Mouse (Mus musculus) cerebellum, adult 9-10 months (tissue): Measurements from ENCODE around the gene Chmp2a.
"Not testable (repeated sequence)": the region's sequence is repeated elsewhere in the genome, so short reads cannot be mapped to it uniquely, and the experiment has no call there.

Source experiments
- DNase-seq: peaks from one replicate; pipeline ENCODE4 v3.0.0; 2022

Chmp2a gene

DNA sequence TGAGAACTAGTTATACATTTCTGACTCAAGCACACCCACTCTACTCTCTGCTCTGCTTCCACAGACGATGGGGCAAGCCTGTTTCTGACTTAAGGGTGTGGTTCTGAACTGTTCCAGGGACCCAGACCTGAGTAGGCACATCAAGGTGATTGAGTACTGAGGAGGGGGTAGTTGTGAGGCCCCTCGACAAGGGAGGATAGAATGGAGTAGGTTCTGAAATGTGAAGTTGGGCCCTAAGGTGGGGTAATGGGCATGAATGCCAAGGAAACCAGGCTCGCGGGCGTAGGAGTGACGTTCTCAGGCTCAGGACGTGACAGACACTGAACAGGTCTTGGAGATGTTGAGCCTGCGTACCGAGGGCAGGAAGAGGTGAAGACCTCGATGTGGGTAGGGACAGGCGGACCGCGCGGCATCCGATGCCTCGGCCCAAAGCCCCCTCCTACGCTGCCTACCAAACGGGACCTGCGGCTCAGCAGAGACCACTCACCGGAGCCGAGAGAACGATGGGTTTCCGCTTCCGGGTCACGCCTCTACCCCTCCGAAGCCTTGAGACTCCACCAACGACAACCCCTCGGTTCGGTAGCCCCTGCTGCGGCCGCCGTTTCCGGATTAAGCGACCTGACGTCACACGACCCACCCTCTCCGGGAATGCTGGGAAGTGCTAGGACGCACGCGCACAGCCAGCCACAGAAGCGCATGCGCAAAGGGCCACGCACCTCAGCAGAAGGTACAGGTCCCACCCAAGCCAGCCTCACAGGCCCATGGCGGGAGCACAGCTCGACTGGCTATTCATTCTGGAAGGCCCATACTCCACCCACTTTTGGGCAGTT lies at the start of gene Chmp2a:
Gene Chmp2a, minus strand, starts transcription at position 660 of the 830 bp plus-strand sequence.
- peak; percentile 97 for DNase-seq

DNA sequence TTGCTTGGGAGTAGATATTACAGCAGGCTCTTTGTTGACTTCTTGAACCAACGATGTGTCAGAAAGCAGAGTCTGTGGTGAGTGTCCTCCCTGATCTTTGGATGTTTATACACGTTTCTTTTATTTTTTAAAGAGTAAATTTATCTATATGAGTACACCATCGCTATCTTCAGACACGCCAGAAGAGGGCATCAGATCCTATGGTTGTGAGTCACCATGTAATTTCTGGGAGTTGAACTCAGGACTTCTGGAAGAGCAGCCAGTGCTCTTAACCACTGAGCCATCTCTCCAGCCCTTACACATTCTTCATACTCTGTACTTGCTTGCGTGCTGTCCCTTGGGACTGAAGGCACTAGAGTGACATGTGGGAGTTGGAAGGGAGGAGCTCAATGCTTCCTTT lies 37.7 kb upstream of the Chmp2a start:
- DNase-seq = no peak

DNA sequence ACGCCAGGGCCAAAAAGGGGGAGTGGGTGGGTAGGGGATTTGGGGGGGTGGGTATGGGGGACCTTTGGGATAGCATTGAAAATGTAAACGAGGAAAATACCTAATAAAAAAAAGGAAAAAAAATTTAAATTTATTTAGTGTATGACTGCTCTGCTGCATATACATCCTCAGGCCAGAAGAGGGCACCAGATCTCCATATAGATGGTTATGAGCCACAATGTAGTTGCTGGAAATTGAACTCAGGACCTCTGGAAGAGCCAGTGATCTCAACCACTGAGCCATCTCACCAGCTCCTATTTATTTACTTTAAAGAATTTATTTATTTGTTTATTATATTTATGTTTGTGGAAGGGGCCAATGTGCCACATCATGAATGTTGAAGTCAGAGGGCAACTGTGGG lies 28.8 kb upstream of the Chmp2a start:
- DNase-seq = not testable (repeated sequence)

DNA sequence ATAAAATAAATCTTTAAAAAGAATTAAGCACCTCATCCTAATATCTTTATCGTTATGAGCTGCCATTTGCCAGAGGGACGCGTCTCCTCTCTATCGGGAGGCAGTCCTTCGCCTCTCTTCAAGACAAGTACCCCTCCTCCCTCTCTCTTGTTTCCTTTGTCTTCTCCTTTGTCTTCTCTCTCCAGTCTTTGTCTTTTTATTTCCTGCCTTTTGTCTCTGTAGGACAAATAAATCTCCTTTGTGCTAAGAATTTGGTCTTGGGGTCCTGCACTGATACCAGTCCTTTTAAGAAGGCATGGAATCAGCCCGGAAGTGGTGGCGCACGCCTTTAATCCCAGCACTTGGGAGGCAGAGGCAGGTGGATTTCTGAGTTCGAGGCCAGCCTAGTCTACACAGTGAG lies 24.9 kb upstream of the Chmp2a start:
- DNase-seq = no peak

DNA sequence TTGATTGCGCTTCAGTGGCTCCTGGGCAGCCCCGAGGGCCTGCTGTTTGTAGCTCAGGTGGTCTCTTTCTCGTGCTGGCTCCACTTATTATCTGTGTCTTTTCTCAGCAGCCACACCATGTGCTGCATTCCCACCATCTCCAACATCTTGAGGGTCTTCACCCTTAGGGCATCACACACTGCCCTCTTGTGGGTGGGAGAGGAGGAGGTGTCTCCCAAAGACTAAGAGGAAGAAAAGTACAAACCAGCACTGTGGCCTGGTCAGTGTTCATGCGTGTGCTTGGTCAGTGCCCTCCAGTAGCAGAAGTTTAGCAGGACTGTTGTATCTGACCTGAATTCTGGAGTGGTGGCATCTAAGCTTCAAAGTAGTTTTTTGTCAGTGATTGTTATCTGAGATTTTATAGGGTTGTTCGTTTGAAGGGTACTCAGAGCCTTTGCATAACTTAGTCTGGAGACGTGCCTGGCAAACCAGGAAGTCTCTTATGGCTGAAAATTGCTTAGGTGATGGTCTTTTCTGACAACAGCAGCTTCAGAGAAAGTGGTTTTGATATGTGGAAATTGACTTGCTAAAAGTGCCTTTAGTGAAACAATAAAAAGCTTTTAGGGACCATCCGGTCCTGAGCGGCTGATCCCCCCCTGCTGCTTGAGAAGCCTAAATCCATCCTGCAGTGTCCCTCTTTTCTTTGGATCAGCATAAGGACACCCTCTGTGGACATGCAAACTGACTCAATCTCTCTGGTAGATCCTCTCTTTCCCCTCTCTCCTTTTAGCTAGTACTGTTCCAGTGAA lies 22.5 kb upstream of the Chmp2a start:
- peak; percentile 11 for DNase-seq

DNA sequence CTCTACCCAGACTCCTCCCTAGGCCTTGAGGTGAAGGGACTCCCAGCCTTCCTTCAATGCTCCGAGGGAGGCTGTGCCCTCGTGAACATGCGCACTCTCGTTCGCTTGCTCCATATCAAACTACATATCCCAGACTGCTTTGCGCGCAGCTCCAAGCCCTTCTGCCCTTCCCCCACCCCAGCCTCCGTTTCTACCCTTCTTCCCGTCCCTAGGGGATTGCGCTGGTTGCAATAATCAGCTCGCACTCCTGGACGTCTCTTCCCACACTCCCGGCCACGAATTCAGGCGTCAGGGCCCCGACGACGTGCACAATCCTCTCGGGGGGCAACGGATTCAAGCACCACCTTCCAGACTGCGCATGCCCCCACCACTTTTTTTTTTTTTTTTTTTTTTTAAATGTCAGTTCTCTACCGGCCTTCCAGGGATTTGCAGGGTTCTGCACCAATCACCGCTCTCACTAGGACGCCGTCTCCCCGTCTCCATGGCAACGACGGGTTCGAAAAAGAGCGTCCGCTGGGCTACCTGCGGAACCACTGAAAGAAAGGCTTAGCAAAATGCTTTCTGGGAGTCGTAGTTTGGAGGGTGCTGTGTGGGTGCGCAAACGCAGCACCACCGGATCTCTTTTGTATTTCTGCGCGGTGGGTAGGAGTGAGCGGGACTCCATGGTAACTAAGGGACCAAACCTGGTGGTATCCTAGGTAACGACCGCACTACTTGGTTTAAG lies 19.8 kb upstream of the Chmp2a start, which contains the start of gene Mzf1:
Gene Mzf1, minus strand, starts transcription at position 478 of the 724 bp plus-strand sequence.
- peak; percentile 98 for DNase-seq

DNA sequence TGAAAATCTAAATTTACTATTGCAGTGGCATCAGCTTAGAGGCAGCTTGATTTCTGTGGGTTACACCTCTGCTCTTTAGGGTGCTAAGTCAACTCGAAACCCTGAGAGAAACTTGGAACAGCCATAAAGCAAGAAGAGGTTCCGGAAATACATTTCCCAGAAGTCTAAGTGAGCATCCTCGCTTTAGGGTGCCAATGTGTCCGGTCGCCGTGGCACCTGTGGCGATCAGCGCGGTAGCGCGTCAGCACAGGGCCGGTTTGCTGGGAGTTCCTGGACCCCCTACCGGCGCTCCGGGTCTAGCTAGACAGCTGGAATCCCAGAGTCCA lies 19.3 kb upstream of the Chmp2a start:
- DNase-seq = no peak

DNA sequence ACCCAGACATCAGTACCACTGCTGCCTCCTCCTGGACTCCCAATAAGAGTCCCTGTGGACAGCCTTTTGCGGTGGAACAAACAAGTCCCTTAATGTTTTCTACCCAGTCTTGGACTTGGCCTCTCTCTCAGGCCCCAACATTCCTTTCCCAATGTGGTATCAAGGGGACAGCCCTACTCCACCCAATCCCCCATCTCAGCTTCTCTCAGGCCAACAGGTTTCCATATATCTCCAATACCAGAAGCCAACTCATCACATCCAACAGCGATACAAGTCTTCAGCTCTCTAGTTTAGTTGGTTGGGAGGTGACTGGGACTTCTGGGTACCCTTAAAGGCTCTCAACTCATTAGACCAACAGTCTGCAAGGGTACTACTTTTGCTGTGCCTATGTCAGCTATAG lies 18.9 kb upstream of the Chmp2a start:
- no peak for DNase-seq

DNA sequence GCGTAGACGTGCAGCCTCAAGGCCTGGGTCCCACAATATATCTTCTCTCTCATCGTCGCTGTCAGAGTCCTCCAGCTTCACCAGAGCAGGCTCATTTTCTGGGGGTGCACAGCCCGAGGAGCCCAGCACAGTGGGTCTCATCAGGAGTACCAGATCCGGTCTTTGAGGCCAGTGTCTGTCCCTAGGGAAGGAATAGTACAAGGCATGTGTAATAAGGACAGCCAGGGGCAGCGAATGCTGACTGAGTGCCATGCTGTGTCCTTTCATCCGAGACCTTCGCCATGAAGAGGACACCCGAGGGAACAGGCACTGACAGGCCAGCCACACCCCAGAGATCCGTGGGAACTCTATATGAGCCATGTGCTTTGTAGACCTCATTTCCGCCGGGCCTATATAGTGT lies 18.4 kb upstream of the Chmp2a start:
- peak; percentile 67 for DNase-seq

DNA sequence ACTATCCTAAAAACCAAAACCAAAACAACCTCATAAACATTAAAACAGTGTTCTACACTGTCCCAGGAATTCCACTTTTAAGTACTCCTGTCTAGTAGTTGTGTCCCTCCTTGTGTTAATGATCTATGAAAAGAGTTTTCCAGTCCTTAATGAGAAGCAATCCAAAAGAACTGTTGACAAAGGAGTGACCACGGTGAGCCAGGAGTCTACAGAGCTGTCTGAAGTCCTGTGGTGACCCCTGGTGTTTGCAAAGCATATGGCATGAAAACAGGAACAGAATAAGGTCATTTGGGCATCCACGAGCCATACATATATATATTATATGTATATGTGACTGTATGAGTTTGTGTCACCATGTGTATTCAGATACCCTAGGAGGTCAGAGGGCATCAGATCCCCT lies 11.5 kb upstream of the Chmp2a start:
- DNase-seq = peak; percentile 82

DNA sequence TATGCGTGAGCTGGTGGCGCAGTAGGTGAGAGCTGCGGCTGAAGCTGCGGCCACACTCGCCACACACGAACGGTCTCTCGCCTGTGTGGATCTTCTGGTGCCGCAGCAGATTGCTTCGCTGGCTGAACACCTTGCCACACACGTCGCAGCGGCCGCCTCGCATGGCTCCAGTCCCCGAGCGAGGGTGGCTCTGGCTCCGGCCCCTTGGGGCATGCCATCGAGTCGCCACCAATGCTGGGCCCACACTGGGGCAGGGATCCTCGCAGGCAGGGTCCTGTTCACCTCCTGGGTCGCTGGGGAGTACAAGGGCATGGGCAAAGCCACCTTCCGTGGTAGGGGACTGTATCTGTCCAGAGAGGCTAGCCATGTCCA lies 9.6 kb upstream of the Chmp2a start:
- DNase-seq = no peak

DNA sequence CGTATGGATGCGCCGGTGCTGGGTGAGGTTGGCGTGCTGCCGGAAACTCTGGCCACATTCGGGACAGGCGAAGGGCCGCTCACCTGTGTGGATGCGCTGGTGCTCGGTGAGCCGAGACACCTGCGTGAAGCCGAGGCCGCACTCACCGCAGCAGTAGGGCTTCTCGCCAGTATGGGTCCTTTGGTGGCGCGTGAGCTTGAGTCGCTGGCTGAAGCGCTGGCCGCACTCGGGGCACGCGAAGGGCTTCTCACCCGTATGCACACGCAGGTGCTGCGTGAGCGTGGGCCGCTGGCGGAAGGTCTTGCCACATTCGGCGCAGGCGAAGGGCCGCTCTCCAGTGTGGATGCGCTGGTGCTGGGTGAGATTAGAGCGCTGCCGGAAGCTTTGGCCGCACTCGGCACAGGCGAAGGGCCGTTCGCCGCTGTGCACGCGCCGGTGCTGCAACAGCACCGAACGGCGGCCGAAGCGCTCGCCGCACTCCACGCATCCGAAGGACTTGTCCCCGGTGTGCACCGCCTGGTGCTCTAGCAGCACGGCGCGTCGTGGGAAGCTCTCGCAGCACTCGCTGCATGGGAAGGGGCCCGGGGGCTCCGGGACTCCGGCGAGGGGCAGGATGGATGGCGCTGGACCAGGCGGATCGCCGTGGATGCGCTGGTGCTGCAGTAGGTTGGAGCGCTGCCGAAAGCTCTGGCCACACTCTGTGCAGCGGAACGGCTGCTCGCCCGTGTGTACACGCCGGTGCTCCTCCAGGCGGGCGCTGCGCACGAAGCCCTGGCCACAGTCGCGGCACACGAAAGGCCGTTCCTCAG lies 9.0 kb upstream of the Chmp2a start:
- peak; percentile 82 for DNase-seq

DNA sequence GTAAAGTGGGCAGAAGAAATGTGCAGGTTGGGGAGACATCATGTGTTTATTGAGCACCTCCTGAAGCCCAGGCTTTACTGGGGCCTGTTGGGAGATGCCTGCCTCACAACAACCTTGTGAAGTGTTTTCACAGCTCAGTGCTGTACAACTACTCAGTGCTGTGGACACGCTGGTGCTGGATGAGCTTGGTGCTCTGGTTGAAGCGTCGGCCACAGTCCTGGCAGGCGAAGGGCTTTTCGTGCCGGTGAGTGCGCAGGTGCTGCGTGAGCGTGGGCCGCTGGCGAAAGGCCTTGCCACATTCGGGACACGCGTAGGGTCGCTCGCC lies 8.5 kb upstream of the Chmp2a start:
- no peak for DNase-seq

DNA sequence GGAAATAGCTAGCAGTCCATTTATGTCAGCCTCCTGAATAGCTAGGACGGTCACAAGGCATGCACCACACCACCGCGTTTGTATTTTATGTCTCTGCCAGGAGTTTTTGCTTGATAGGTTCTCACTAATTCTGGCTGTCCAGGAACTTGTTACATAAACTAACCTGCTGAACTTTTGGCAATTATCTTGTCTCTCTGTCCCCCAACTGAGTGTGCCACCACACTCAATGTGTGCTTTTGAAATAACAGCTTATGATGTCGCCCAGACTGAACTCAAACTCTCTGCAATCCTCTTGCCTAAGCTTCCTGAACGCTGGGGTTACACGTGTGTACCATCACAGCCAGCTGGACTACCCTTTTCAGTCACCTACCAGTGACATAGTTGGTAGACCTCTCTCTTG lies 7.9 kb upstream of the Chmp2a start:
- DNase-seq = peak; percentile 61

DNA sequence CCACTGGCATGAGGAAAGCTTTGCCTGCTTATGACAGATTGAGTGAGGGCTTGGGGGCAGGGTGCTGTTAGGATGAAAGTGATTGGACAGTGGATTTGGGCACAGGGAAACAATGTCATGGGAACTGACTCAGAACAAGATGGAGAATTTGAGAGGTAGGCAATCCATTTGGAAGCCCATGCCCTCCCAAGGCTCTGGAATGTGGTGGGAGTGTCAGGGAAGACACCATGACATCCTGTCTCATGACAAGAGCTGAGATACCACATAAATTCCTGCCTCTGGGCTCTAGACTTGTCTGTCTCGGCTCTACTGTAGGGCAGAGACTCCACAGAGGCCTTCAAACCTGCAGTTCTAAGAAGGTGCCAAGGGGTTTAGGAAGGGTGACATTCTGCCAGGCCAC lies 6.6 kb upstream of the Chmp2a start:
- DNase-seq = peak; percentile 43

DNA sequence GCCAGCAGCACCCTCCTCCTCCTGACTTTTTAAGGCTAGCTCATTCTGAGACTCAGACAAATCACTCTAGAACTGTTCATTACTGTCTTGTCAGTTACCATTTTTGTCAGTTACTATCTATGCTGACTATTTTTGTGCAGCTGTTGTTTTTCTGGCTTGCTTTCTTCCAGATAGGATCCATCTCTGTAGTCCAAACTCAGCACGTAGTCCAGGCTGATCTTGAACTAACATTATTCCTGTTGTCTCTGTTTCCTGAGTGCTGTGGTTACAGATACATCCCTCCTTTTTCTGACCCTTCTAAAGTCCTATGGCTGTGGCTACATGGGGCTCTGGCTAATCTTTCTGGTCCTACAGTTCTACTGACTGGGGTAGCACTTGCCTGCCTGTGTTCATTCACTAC lies 4.6 kb upstream of the Chmp2a start:
- peak; percentile 52 for DNase-seq

DNA sequence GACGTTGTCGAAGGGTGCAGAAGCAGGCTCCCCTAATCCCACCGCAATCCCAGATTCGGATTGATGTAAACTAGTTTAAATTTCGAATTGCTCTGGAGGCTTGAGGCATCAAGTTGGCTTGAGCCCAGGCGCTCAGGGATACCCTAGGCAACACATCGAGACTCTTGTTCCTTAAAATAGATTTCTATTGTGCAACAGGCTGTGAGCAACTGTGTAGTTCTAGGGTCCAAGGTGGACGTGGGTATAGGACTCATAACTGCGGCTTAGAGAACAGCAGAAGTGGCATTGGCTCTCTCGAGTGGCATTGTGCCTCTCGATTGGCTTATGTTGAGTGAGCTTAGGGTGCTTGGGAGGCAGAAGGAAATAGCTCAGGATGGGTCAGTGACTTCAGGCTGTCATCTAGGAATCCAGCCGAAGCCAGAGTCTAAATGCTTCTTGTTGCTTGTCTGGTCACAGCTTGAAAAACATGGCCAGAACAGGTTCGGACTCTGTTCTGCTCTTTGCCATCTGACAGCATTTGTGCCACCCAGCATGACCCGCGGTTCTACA lies 4.1 kb upstream of the Chmp2a start:
- DNase-seq = no peak

DNA sequence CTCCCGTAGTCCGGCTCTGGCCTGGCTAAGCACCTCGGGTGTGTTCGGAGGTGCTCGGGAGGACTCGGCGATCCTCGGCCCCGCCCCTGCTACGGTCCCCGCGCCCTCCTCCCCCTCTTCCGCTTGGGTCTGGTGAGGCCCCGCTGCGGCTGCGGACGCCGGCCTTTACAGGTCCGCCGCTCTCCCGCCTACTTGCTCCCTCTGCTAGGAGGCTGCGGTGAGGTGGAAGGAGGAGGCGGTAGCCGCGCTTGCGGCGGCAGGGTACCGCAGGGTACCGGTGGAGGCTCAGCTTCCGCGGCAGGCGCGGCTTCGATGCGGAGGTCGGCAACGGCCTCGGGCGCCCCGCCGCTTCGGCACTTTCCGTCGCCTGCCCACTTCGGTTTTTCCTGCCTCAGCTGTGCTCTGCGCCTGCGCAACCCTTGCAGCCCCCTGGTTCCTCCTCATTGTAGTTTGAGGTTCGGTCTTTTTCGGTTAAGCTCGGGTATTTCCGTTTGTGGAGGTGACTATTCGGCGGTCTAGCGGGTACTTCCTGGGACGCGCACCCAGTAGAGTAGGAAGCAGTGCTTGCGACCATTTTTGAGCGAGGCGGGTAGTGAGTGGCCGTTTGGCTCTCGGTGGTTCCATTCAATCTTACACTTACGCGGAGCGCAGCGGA lies 3.4 kb upstream of the Chmp2a start, which contains the start of gene Ube2m:
Gene Ube2m, minus strand, starts transcription at position 375 of the 655 bp plus-strand sequence.
- peak; percentile 99 for DNase-seq

DNA sequence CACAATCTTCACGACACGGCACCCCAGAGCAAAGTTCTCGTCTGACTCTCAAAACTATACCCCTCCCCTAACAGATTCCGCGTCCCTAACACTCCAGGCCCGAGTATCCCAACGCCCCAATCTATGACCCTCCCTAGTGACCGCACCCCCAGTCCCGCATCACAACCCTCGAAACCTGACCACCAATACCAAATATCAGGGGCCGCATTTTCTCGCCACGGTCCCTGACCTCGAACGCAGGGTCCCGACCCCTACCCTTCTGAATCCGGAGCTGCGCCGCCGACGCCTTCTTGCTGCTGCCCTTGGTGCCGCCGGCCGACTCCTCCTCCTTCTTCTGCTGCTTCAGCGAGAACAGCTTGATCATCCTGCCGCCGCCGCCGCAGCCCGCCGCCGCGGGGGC lies 2.8 kb upstream of the Chmp2a start:
- DNase-seq = peak; percentile 74

DNA sequence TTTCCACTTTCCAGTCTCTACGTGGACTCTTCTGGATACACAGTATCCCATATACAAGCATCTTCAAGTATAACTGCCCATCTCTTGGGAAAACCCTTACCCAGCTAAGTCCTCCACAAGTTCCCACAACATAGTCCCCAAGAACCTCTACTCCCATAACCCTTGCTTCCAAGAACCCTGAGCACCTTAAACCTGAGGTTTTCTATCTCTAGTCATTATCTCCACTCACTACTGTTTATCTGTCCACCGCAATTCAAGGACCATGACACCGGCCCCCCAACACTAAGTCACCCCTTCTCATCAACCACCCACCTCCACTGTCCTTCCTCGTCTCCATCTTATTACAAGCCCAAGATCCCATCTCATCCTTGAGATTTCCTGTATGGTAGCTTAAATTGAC lies 2.2 kb upstream of the Chmp2a start:
- peak; percentile 53 for DNase-seq

DNA sequence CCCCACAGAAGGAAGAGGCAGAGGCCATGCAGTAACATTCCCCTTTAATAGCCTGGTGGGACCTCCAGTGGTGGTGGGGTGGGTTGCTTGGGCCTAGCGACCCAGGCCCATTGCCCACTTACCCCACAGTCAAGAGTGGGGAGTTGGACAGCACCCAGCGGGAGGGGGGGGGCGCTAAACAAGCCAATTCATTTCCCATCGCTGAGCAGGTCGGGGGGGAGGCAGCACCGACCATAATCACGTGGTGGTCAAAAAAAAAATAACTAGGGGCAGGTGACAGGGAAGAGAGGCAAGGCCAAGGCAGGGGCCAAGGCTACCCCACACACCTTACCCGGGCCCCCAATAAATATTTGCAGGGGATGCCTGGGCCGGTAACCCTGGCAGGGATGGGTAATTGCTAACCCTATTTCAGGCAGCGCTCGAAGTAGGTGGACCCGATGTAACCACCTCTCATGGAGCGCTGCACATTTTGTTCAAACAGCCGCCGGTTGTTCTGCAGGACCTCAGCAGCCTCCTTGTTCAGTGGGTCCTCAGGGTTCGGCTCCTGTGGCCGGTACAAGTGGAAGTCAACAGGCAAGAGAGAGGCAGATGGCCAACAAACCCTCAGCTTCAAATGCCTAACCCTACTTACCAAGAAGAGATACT lies 726 bp upstream of the Chmp2a start:
- DNase-seq = no peak
